Mouse (Mus musculus) induced T-regulatory cell, adult 2 months (primary cell): ENCODE data around the gene Sucla2.

ENCODE experiments used
- DNase-seq: peaks from one replicate; pipeline ENCODE4 v3.0.0-alpha.2; 2012; ENCODE audit warnings: low read depth

The Sucla2 gene

DNA sequence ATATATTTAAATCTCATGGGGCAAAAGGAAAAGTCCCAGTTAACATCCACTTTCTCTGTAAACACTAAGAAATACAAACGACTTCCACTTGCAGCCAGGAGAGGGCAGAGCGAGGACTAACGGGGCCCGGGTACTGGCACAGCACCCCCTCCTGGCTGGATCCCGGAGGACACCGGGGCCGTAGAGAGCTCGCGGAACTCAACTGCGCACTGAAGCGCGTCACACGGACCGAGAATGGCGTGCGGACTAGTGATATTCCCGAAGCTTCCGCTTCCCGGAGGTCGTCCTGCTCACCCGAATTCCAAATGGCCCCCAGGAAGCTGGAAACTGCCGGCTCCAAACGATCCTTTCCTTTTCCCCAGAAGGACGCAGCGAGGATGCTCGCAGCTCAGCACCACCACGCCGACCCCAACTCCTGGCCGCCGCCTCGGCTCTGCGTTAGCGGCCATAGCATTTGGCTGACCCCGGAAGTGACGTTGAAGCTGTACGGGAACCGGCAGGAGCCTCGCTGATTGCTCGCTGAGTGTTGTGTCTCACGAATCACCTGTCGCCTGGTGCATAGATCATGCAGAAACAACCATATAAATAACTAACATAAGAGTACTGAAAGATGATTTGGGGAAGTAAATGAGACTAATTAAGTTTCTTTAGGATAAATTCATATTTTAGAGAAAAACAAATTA, at the start of gene Sucla2:
TSS of gene Sucla2 (plus strand) at position 554 of the 683 bp plus-strand sequence.
- peak; percentile 98 for DNase-seq

GRCm38 (mm10) chr14:73475506-73475905, 49.6 kb upstream of the Sucla2 start:
- no peak for DNase-seq

DNA sequence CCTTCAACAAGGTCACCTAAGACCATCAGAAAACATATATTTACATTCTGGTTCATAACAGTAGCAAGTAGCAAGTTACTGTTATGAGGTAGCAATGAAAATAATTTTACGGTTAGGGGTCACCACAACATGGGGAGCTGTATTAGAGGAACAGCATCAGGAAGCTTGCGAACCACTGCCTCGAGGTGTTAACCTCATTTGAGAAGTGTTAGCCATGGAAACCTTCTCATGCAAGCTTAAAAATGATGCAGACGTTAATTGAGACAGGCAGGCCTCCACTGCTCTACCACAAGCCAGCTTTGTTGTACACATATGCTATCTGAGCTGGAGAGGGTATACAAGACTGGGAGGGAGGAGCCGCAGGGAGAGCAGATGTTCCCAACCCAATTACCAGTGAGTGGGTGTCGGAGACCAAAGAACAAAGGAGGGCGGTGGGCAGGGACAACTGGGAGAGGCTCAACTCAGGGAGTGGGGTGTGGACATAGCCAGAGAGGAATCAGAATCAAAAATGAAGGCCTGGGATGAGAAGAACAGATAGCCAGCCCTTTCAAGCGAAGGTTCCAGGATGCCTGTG, 48.7 kb upstream of the Sucla2 start:
- DNase-seq, result peak; percentile 36

DNA sequence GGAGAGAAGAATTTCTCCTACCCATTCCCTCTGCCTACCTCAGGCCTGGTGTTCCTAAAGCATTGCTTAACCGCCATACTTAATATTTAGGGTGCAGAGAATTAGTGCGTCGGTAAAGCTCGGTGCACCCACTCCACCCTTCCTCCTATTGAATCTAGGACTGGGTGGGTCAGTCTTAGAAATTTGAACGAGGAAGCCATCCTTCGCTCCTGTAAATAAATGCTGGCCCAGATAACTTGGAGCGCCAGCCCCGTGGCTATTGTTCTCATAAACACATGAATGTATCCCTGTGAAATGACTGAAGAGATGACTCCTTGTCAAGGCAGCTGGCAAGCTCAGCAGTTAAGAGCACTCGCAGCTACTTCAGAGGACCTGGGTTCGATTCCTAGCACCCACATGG, 48.0 kb upstream of the Sucla2 start:
- no peak for DNase-seq

DNA sequence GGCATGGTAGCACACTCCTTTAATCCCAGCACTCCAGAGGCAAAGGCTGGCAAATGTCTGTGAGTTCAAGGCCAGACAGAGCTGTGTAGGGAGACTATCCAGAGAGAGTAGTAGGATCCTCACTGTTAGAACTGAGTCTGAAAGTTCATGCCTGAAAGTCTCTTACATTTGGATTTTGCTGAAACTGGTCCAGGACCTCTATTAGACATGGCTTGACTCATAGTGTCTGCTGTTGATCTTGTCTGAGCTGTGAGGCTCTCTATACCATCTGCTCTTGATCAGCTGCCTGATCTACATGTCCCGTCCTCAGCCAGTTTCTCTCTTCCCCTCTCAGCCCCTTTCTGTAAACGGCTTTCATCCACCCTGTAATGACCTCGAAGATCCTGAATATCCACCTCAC, 46.8 kb upstream of the Sucla2 start:
- DNase-seq, result no peak

GRCm38 (mm10) chr14:73479771-73480170, 45.3 kb upstream of the Sucla2 start:
- DNase-seq, result no peak

DNA sequence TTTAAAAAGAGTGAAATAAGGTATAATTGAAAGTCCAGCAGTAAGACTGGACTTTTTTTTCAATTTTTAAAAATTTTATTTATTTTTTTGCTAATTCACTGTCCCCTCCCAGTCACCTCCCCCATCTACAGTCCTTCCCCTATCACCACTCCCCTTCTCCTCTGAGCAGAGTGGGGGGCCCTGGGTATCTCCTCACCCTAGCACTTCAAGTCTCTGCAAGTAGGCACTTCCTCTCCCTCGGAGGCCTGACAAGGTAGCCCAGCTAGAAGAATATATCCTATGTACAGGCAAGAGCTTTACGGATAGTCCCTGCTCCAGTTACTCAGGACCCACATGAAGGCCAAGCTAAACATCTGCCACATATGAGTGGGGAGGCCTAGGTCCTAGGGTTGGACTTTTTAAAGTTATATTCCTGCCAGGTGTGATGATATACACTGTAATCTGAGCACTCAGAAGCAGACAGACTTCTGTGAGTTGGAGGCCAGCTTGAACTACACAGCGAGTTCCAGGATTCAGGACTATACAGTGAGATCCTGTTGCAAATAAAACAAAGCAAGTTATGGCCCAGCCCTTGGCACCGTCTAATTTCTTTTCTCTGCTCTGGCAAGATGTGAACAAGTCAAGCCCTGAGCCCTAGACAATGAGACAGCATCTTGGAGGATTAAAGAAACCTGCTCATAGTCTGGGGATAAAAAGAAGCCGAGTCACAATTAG, 41.4 kb upstream of the Sucla2 start:
- no peak for DNase-seq

DNA sequence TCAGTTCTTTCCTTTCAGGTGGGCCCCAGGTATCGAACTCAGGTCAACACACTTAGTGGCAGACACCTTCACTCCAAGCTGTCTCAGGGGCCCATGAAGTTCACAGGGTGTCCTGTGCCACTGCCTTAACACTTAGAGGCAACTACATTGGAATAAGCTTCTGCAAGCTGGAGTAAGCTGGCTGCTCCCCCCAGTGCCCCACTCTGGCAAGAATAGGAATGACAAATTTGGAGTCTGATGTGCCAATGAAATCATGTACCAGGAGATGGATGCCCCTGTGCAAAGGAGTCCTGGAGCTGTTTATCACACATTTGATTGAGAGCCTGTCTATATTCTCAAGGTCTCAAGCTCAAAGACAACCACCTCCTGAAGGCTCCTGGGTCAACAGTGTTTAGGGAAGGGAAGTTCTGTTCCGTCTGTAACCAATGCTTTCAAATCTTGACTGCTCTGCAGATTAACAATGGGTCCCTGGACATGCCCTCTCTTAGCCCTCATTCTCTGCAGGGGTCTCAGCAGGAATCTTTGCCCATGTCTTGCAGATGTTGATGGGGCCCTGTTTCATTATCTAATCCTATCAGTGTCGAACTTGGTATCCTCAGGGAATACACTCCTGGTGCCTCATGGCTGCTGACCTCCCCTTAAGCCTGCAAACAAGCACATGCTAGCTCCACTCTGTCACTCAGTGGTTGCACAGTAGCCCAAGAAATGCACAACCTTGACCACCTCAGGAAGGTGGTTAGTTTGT, 40.6 kb upstream of the Sucla2 start:
- no peak for DNase-seq

GRCm38 (mm10) chr14:73486641-73487040, 38.5 kb upstream of the Sucla2 start:
- no peak for DNase-seq

- no peak for DNase-seq
Measured at GRCm38 (mm10) chr14:73493356-73493755, 31.8 kb upstream of the Sucla2 start.

DNA sequence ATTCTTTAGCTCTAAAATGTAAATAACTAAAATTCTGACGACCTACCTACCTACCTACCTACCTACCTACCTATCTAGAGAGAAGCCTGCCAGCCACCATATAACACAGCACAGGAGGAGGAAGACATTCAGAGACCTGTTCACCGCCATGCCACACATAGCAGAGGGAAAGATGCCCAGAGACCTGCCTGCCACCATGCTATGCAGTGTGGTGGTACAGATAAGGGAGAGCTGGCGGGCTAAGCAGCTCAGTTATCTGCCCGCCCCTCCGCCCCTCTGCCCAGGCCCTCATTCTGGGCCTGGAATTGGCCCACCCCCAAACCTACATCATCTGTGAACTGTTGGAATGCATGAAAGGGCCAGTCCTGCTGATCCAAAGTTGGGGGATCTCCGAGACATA, 31.0 kb upstream of the Sucla2 start:
- DNase-seq, result no peak

- DNase-seq, result no peak
Measured at GRCm38 (mm10) chr14:73495753-73496152, 29.4 kb upstream of the Sucla2 start.

DNA sequence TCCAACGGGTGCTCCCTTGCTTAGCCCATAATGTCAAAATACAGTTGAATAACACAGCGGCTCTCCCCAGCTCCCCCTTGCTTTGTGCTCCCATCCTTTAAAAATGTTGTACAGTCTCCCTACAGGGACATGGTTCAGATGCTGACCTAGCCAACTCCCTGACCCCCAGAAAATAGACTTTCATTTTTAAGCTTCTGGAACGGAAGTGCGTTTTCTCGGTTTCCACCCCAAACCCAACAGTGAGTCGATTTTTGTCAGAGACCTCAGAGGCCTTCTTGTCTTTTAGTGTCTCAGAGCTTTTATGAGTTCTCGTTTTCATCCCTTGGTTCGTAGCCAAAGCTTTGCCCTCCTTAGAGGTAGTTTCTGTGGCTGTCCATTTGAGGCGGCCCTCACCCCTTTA, 23.8 kb upstream of the Sucla2 start:
- DNase-seq, result no peak

GRCm38 (mm10) chr14:73501721-73502120, 23.4 kb upstream of the Sucla2 start:
- no peak for DNase-seq

- DNase-seq, result no peak
Measured at GRCm38 (mm10) chr14:73502591-73503184, 22.4 kb upstream of the Sucla2 start.

- DNase-seq, result no peak
Measured at GRCm38 (mm10) chr14:73503237-73503933, 21.7 kb upstream of the Sucla2 start.

- no peak for DNase-seq
Measured at GRCm38 (mm10) chr14:73506283-73506682, 18.8 kb upstream of the Sucla2 start.

DNA sequence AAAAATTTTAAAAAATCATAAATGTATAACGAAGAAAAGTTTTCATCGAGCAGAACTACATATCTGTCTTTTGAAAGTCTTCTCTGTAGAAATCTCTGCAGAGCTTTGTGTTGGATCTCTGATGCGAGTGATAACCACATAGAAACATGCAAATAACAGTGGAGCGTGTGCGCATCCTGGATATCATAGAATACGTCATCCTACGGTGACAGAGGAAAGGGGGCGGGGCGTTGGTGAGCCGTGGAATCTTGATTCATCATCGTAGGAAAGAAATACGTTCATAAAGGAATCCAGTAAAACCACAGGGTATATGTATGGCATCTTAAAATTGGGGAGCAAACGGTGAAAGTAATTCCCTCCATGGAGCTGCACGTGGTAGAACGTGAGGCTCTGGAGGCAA, 17.9 kb upstream of the Sucla2 start:
- DNase-seq, result peak; percentile 75

DNA sequence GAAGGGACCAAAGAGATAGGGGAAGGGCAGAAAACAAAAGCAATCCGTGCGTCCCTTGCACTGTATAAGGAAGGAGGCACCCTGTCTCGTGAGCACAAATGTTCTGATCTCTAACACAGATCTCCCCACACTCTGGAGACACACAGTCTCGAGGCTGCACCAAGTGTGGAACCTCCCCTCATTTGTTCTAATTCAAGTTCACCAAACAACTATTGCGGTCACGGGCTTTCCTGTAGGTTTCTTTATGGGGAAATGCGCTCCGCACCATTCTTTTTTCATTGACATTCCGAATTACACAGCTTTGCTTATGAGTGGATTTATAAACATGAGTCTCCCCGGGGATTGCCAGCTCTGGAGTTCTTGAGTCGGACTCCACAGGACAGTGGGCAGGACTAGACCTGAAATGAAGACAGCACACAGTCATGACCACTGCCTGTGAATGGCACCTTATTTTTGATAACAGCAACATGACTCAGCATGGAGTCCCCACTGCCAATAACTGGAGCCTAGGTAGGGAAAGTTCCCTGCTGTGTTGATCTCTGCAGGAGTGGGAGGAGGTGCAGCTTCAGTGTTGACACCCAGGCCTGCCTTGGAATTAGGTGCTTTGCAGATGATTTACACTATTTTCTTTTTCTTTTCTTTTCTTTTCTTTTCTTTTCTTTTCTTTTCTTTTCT, 17.3 kb upstream of the Sucla2 start:
- DNase-seq, result peak; percentile 57

DNA sequence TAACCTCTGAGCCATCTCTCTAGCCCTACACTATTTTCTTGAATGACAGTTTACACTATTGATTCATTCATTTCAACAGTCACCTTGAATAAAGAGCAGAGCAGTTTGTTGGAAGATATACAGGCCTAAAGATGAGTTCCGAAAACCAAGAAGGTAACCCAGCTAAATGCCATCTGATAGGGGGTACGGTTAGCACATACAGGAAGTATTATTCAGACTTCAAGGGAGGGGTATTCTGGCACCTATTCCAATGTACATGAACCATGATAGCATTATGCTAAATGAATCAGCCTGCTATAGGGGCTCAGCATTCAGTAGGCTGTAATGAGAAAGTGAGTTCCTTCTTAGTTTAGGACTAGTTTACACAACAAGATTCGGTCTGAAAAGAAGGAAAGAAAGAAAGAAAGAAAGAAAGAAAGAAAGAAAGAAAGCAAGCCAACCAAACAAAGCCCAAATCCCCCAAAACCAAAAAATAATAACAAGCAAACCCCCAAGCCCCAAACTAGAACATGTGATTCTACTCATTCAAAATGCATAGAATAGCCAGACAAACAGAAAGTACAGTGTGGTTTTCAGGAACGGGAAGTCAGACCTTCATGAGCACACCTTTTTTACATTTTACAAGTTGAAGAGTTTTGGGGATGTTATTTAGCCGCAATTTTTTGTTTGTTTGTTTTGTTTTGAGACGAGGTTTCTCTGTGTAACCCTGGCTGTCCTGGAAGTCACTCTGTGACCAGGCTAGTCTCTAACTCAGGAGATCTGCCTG, 16.3 kb upstream of the Sucla2 start:
- peak; percentile 44 for DNase-seq
